Comparison of ENCODE assay signal across 8 mouse cellular contexts in genomic region chr10:69351071-69351841, GRCm38 (mm10). TPM values are rescaled to one million over a fixed set of nuclear protein-coding genes. Genes with fewer than 3 reads are reported as not detected.
A peak's percentile ranks its signal among the peaks of the same experiment; 100 is the strongest.
DNase-seq lines count a peak whose midpoint lies in the region; ATAC-seq and TF ChIP-seq lines count a peak whose summit lies in the region.

No protein-coding gene starts in this region.

- ATAC-seq in kidney, embryonic 15.5 days (replicated peaks; ENCODE audit: low FRiP score): no peak
- no peak for ATAC-seq in hindbrain, embryonic 12.5 days (ENCODE audit: low FRiP score)
- ATAC-seq in lung, postnatal 0 days: peak; percentile 31
- ATAC-seq in inflammation-experienced regulatory T-cells, adult 6 months: no peak

- peak overlapping the region; percentile 75 for H3K4me2 ChIP-seq in kidney, embryonic 15.5 days
- H3K4me2 ChIP-seq in hindbrain, embryonic 12.5 days (replicated peaks): peak overlapping the region; percentile 84
- H3K4me2 ChIP-seq in lung, postnatal 0 days (replicated peaks; ENCODE audit: low read depth, low read length): peak overlapping the region; percentile 93

- no peak for TF ChIP-seq EP300 in lung, postnatal 0 days (IDR thresholded peaks at IDR 0.05)

- no peaks in the 10 kb centered on the region for H3K9me3 ChIP-seq in kidney, embryonic 15.5 days (replicated peaks)
- no peaks in the 10 kb centered on the region for H3K9me3 ChIP-seq in hindbrain, embryonic 12.5 days (replicated peaks)
- no peaks in the 10 kb centered on the region for H3K9me3 ChIP-seq in lung, postnatal 0 days (ENCODE audit: low read length)

- no peak for DNase-seq in kidney, adult 8-10 months
- peak; percentile 54 for DNase-seq in embryo, embryonic 10 days (ENCODE audit: low spot score)
- DNase-seq in lung, postnatal 0 days (ENCODE audit: low spot score): peak; percentile 76
- DNase-seq in thymus, postnatal 14 days: peak; percentile 33
- DNase-seq in layer of hippocampus, adult 2 months (ENCODE audit: low spot score in 2 of 2): no peak

- peak overlapping the region; percentile 81 for H3K27ac ChIP-seq in kidney, embryonic 15.5 days
- no peak overlapping the region for H3K27ac ChIP-seq in hindbrain, embryonic 12.5 days
- peak overlapping the region; percentile 79 for H3K27ac ChIP-seq in lung, postnatal 0 days (ENCODE audit: low read length)
- H3K27ac ChIP-seq in layer of hippocampus, adult 2 months: no peak overlapping the region

- peaks cover 45% of the 10 kb centered on the region for H3K36me3 ChIP-seq in kidney, embryonic 15.5 days
- peaks cover 13% of the 10 kb centered on the region; the same call in 1 of the 2 replicates for H3K36me3 ChIP-seq in hindbrain, embryonic 12.5 days
- peaks cover 3% of the 10 kb centered on the region; the same call in 1 of the 2 replicates for H3K36me3 ChIP-seq in lung, postnatal 0 days (ENCODE audit: insufficient read depth, low read length)

- no peaks in the 10 kb centered on the region for H3K27me3 ChIP-seq in kidney, embryonic 15.5 days
- no peaks in the 10 kb centered on the region for H3K27me3 ChIP-seq in hindbrain, embryonic 12.5 days
- H3K27me3 ChIP-seq in lung, postnatal 0 days (replicated peaks; ENCODE audit: insufficient read depth, low read length): no peaks in the 10 kb centered on the region

- no peak for TF ChIP-seq CTCF in lung, postnatal 0 days (IDR thresholded peaks at IDR 0.05)
- no peak for TF ChIP-seq CTCF in layer of hippocampus, adult 2 months (conservative IDR thresholded peaks at IDR 0.05)

- peak overlapping the region; percentile 79 for H3K9ac ChIP-seq in kidney, embryonic 15.5 days
- peak overlapping the region; percentile 81 for H3K9ac ChIP-seq in hindbrain, embryonic 12.5 days
- H3K9ac ChIP-seq in lung, postnatal 0 days (replicated peaks; ENCODE audit: low read depth): peak overlapping the region; percentile 46

- 13% methylated on average over 12 of the region's 12 CpGs for WGBS in kidney, embryonic 15.5 days
- WGBS in hindbrain, embryonic 12.5 days: 23% methylated on average over 12 of the region's 12 CpGs
- WGBS in lung, postnatal 0 days: 4% methylated on average over 12 of the region's 12 CpGs

- peaks cover 47% of the 10 kb centered on the region for H3K4me1 ChIP-seq in kidney, embryonic 15.5 days
- peaks cover 44% of the 10 kb centered on the region for H3K4me1 ChIP-seq in hindbrain, embryonic 12.5 days
- H3K4me1 ChIP-seq in lung, postnatal 0 days (ENCODE audit: insufficient read depth, low read depth, low read length): peaks cover 22% of the 10 kb centered on the region; the same call in 1 of the 2 replicates

- peak overlapping the region; percentile 67 for H3K4me3 ChIP-seq in kidney, embryonic 15.5 days (replicated peaks)
- peak overlapping the region; percentile 67 for H3K4me3 ChIP-seq in hindbrain, embryonic 12.5 days
- H3K4me3 ChIP-seq in lung, postnatal 0 days (ENCODE audit: low read depth, low read length): peak overlapping the region; percentile 61
- H3K4me3 ChIP-seq in layer of hippocampus, adult 2 months: no peak overlapping the region

RNA-seq across cellular contexts. Expression of gene Cdk1, which starts 1.5 kb away (rescaled TPM):
- polyA plus RNA-seq in kidney, embryonic 15.5 days (2015; fragmentation: Nextera tagmentation; extraction: Ambion mirVana): 490 and 496 TPM in 2 replicates
- polyA plus RNA-seq in hindbrain, embryonic 12.5 days (2016; fragmentation: Nextera tagmentation; extraction: Ambion mirVana): 210 and 220 TPM in 2 replicates
- polyA plus RNA-seq in lung, postnatal 0 days (2015; fragmentation: Nextera tagmentation; extraction: Ambion mirVana): 46.4 and 46.5 TPM in 2 replicates
- under 1 TPM; 0.61 to 1.00 TPM for total RNA-seq in layer of hippocampus, adult 2 months (2021)
- 100 to 1,000 TPM in 1 of 3 experiments, 10 to 100 TPM in 2; 10.6 to 131 (median 15.8) TPM for polyA plus RNA-seq in inflammation-experienced regulatory T-cells, adult 6 months (2017; shearing (Covaris generic))

RNA-seq across cellular contexts. Expression of gene Ank3, which starts 47.3 kb away (rescaled TPM):
- polyA plus RNA-seq in kidney, embryonic 15.5 days (2015; fragmentation: Nextera tagmentation; extraction: Ambion mirVana): 43.9 and 47.9 TPM in 2 replicates
- polyA plus RNA-seq in hindbrain, embryonic 12.5 days (2016; fragmentation: Nextera tagmentation; extraction: Ambion mirVana): 91.0 and 110 TPM in 2 replicates
- polyA plus RNA-seq in lung, postnatal 0 days (2015; fragmentation: Nextera tagmentation; extraction: Ambion mirVana): 24.5 and 31.5 TPM in 2 replicates
- total RNA-seq in layer of hippocampus, adult 2 months (2021): 100 to 1,000 TPM; 474 to 477 TPM
- polyA plus RNA-seq in inflammation-experienced regulatory T-cells, adult 6 months (2017; shearing (Covaris generic)): under 1 TPM in 2 of 3 experiments, not detected in 1; 0.58 to 0.98 TPM

Comparison
In these comparisons a context has a peak if more than half of its experiments do, and no peak if none do; other contexts are left out.
1. H3K27ac ChIP-seq: peak in kidney, embryonic 15.5 days (single experiment) and lung, postnatal 0 days (single experiment); none in hindbrain, embryonic 12.5 days (single experiment) and layer of hippocampus, adult 2 months (single experiment).
2. DNase-seq: peak in embryo, embryonic 10 days (single experiment), lung, postnatal 0 days (single experiment) and thymus, postnatal 14 days (single experiment); none in kidney, adult 8-10 months (0 of 2) and layer of hippocampus, adult 2 months (0 of 2).
3. RNA of gene Ank3, which starts 47.3 kb away (polyA plus RNA-seq): 91.0 to 110 TPM in hindbrain, embryonic 12.5 days, 43.9 to 47.9 TPM in kidney, embryonic 15.5 days and 24.5 to 31.5 TPM in lung, postnatal 0 days; 0.58 to 0.98 TPM in inflammation-experienced regulatory T-cells, adult 6 months; every median in the first group is over 10 times any median in the second.
4. Peak in every context shown above with its lines, with median percentiles within 50 percentile points of each other: H3K4me2 ChIP-seq and H3K9ac ChIP-seq.